Mouse (Mus musculus) urinary bladder, postnatal 4 days (tissue): ENCODE results near the gene Vps16.

Source experiments
- DNase-seq, 2 experiments: peaks; one replicate each; pipeline ENCODE4 v3.0.0; 2021 to 2022; ENCODE audit warnings: low spot score in 2 of 2

Vps16 gene

GRCm38 (mm10) chr2:130424126-130424853 lies at the start of gene Vps16, which contains the start of gene Pced1a:
Gene Vps16, plus strand, starts transcription at chr2:130424339.
Gene Pced1a, minus strand, starts transcription at chr2:130424701.
- peak; percentile 89 to 93 for DNase-seq

- no peak for DNase-seq
These were observed 49.2 kb upstream of the Vps16 start for GRCm38 (mm10) chr2:130374951-130375350.

GRCm38 (mm10) chr2:130383205-130383604 lies 40.9 kb upstream of the Vps16 start:
- DNase-seq: no peak

GRCm38 (mm10) chr2:130383895-130384294 lies 40.2 kb upstream of the Vps16 start:
- no peak for DNase-seq

- DNase-seq: no peak
These were observed 37.9 kb upstream of the Vps16 start for GRCm38 (mm10) chr2:130386212-130386611.

- no peak for DNase-seq
These were observed 35.3 kb upstream of the Vps16 start for GRCm38 (mm10) chr2:130388796-130389195.

- DNase-seq: no peak
These were observed 33.0 kb upstream of the Vps16 start for GRCm38 (mm10) chr2:130390993-130391625.

- DNase-seq: no peak
These were observed 31.3 kb upstream of the Vps16 start for GRCm38 (mm10) chr2:130392836-130393235.

- no peak for DNase-seq
These were observed 28.4 kb upstream of the Vps16 start for GRCm38 (mm10) chr2:130395696-130396095.

- DNase-seq: peak in 1 of 2 experiments; percentile 51
These were observed 26.8 kb upstream of the Vps16 start, which contains the start of gene Cpxm1 for GRCm38 (mm10) chr2:130397186-130397985. Gene Cpxm1, minus strand, starts transcription at chr2:130397574.

GRCm38 (mm10) chr2:130398091-130398490 lies 26.0 kb upstream of the Vps16 start:
- DNase-seq: no peak

- DNase-seq: no peak
These were observed 24.1 kb upstream of the Vps16 start for GRCm38 (mm10) chr2:130400046-130400445.

- no peak for DNase-seq
These were observed 22.2 kb upstream of the Vps16 start for GRCm38 (mm10) chr2:130401891-130402290.

- DNase-seq: no peak
These were observed 19.2 kb upstream of the Vps16 start, which contains the start of the genes Gm28372 and 1700020A23Rik for GRCm38 (mm10) chr2:130404939-130405338. Gene Gm28372, plus strand, starts transcription at chr2:130405239. Gene 1700020A23Rik, plus strand, starts transcription at chr2:130405259.

GRCm38 (mm10) chr2:130406178-130406577 lies 18.0 kb upstream of the Vps16 start, which contains the start of gene Tmem239:
Gene Tmem239, plus strand, starts transcription at chr2:130406478.
- no peak for DNase-seq

- DNase-seq: no peak
These were observed 15.9 kb upstream of the Vps16 start for GRCm38 (mm10) chr2:130408194-130408593.

- DNase-seq: peak; percentile 72 to 91
These were observed 12.3 kb upstream of the Vps16 start for GRCm38 (mm10) chr2:130411558-130412495.

GRCm38 (mm10) chr2:130412775-130413174 lies 11.4 kb upstream of the Vps16 start:
- no peak for DNase-seq

GRCm38 (mm10) chr2:130414094-130414856 lies 9.9 kb upstream of the Vps16 start:
- no peak for DNase-seq
